In genomic region chr7:45713396-45713795, GRCm38 (mm10) we compare ENCODE assay signal across 14 mouse cellular contexts. TPM values are rescaled to one million over a fixed set of nuclear protein-coding genes. Genes with fewer than 3 reads are reported as not detected.
DNase-seq lines count a peak whose midpoint lies in the region; ATAC-seq and TF ChIP-seq lines count a peak whose summit lies in the region.
"Had no signal": no experiment of that assay in that cellular context is flagged by ENCODE, and none has a peak within 500 bp of the region (broad histone marks: within the 10 kb centered on the region; RNA-seq: fewer than 3 reads in every experiment).

No protein-coding gene starts in this region.

- no peak for TF ChIP-seq CTCF in heart, postnatal 0 days (IDR thresholded peaks at IDR 0.05; ENCODE audit: low read depth)
- no peak for TF ChIP-seq CTCF in lung, postnatal 0 days (IDR thresholded peaks at IDR 0.05)

- peak; percentile 4 for DNase-seq in heart, postnatal 0 days (ENCODE audit: low spot score)
- DNase-seq in heart, adult 8-10 months (ENCODE audit: low spot score), result no peak
- DNase-seq in lung, postnatal 0 days (ENCODE audit: low spot score), result no peak
- no peak for DNase-seq in lung, postnatal 36 days
- DNase-seq in intestine, embryonic 14.5 days (ENCODE audit: low spot score), result no peak
- DNase-seq in MN1 (ENCODE audit: low spot score), result no peak
- DNase-seq: forebrain, postnatal 0 days had no signal

- H3K9ac ChIP-seq in heart, postnatal 0 days (replicated peaks; ENCODE audit: low read depth, low read length), result no peak overlapping the region
- no peak overlapping the region for H3K9ac ChIP-seq in lung, postnatal 0 days (replicated peaks; ENCODE audit: low read depth)
- 0 out of 2 replicates have a peak overlapping the region, but pooled peaks have one; percentile 1 for H3K9ac ChIP-seq in intestine, embryonic 14.5 days (ENCODE audit: low read length)
- H3K9ac ChIP-seq in stomach, embryonic 14.5 days (replicated peaks; ENCODE audit: low read depth, low read length), result no peak overlapping the region
- H3K9ac ChIP-seq: forebrain, postnatal 0 days had no signal

- peaks cover 32% of the 10 kb centered on the region for H3K4me1 ChIP-seq in heart, postnatal 0 days (ENCODE audit: control insufficient read depth, insufficient read depth)
- H3K4me1 ChIP-seq in lung, postnatal 0 days (ENCODE audit: insufficient read depth, low read depth, low read length), result peaks cover 19% of the 10 kb centered on the region
- H3K4me1 ChIP-seq in intestine, embryonic 14.5 days (replicated peaks; ENCODE audit: control insufficient read depth, insufficient read depth, low read length), result peaks cover 28% of the 10 kb centered on the region
- peaks cover 40% of the 10 kb centered on the region for H3K4me1 ChIP-seq in stomach, embryonic 14.5 days (ENCODE audit: control insufficient read depth, insufficient read depth, low read length)

- no peak overlapping the region for H3K27ac ChIP-seq in heart, postnatal 0 days (ENCODE audit: low read depth)
- H3K27ac ChIP-seq in lung, postnatal 0 days (ENCODE audit: low read length), result 0 out of 2 replicates have a peak overlapping the region, but pooled peaks have one; percentile 11
- H3K27ac ChIP-seq in intestine, embryonic 14.5 days (ENCODE audit: low read depth), result peak overlapping the region; percentile 82; the same call in 1 of the 2 replicates
- H3K27ac ChIP-seq in stomach, embryonic 14.5 days (ENCODE audit: low read length), result peak overlapping the region; percentile 18; the same call in 1 of the 2 replicates
- H3K27ac ChIP-seq: hindbrain, embryonic 10.5 days had no signal

- TF ChIP-seq EP300 in heart, postnatal 0 days (IDR thresholded peaks at IDR 0.05; ENCODE audit: low read depth), result no peak
- TF ChIP-seq EP300 in lung, postnatal 0 days (IDR thresholded peaks at IDR 0.05), result no peak

- peaks cover 42% of the 10 kb centered on the region for H3K36me3 ChIP-seq in heart, postnatal 0 days (replicated peaks; ENCODE audit: control insufficient read depth, insufficient read depth, low read length)
- H3K36me3 ChIP-seq in lung, postnatal 0 days (ENCODE audit: insufficient read depth, low read length), result peaks cover 17% of the 10 kb centered on the region
- peaks cover 43% of the 10 kb centered on the region for H3K36me3 ChIP-seq in intestine, embryonic 14.5 days (ENCODE audit: control insufficient read depth, insufficient read depth, low read length)
- peaks cover 41% of the 10 kb centered on the region for H3K36me3 ChIP-seq in stomach, embryonic 14.5 days (ENCODE audit: control insufficient read depth, insufficient read depth, low read length)

- ATAC-seq in heart, postnatal 0 days (ENCODE audit: insufficient read depth, low read depth), result no peak
- no peak for ATAC-seq in lung, postnatal 0 days
- ATAC-seq in intestine, embryonic 14.5 days (replicated peaks; ENCODE audit: low FRiP score, low TSS enrichment, low read depth), result no peak
- ATAC-seq in stomach, embryonic 14.5 days (ENCODE audit: insufficient number of reproducible peaks, insufficient read depth, low FRiP score, low read depth), result no peak
- ATAC-seq: forebrain, postnatal 0 days; midbrain, embryonic 16.5 days had no signal

- no peak overlapping the region for H3K4me2 ChIP-seq in heart, postnatal 0 days (ENCODE audit: low read depth, low read length)
- no peak overlapping the region for H3K4me2 ChIP-seq in lung, postnatal 0 days (replicated peaks; ENCODE audit: low read depth, low read length)
- peak overlapping the region; percentile 82; the same call in 1 of the 2 replicates for H3K4me2 ChIP-seq in intestine, embryonic 14.5 days (ENCODE audit: low read length)
- H3K4me2 ChIP-seq in stomach, embryonic 14.5 days (replicated peaks; ENCODE audit: low read depth, low read length), result peak overlapping the region; percentile 87; the same call in 1 of the 2 replicates

- no peak overlapping the region for H3K4me3 ChIP-seq in heart, postnatal 0 days (ENCODE audit: low read depth, low read length)
- H3K4me3 ChIP-seq in lung, postnatal 0 days (ENCODE audit: low read depth, low read length), result no peak overlapping the region
- H3K4me3 ChIP-seq in intestine, embryonic 14.5 days (ENCODE audit: low read depth, low read length), result 0 out of 2 replicates have a peak overlapping the region, but pooled peaks have one; percentile 69
- no peak overlapping the region for H3K4me3 ChIP-seq in stomach, embryonic 14.5 days (ENCODE audit: low read depth, low read length)

- H3K9me3 ChIP-seq in heart, postnatal 0 days (replicated peaks; ENCODE audit: control insufficient read depth, low read length), result no peaks in the 10 kb centered on the region
- H3K9me3 ChIP-seq in lung, postnatal 0 days (ENCODE audit: low read length), result no peaks in the 10 kb centered on the region
- no peaks in the 10 kb centered on the region for H3K9me3 ChIP-seq in intestine, embryonic 14.5 days (ENCODE audit: control insufficient read depth, low read length)
- no peaks in the 10 kb centered on the region for H3K9me3 ChIP-seq in stomach, embryonic 14.5 days (ENCODE audit: control insufficient read depth, low read depth, low read length)
- H3K9me3 ChIP-seq: hindbrain, embryonic 10.5 days had no signal

- no peaks in the 10 kb centered on the region for H3K27me3 ChIP-seq in heart, postnatal 0 days (ENCODE audit: control insufficient read depth, insufficient read depth, low read length)
- H3K27me3 ChIP-seq in lung, postnatal 0 days (replicated peaks; ENCODE audit: insufficient read depth, low read length), result no peaks in the 10 kb centered on the region
- H3K27me3 ChIP-seq in intestine, embryonic 14.5 days (replicated peaks; ENCODE audit: control insufficient read depth, insufficient read depth, low read length), result no peaks in the 10 kb centered on the region
- no peaks in the 10 kb centered on the region for H3K27me3 ChIP-seq in stomach, embryonic 14.5 days (ENCODE audit: control insufficient read depth, insufficient read depth, low read length)

- WGBS in heart, postnatal 0 days, result 88% methylated on average over 16 of the region's 16 CpGs
- 90% methylated on average over 16 of the region's 16 CpGs for WGBS in lung, postnatal 0 days
- 95% methylated on average over 16 of the region's 16 CpGs for WGBS in intestine, embryonic 14.5 days
- 92% methylated on average over 16 of the region's 16 CpGs for WGBS in stomach, embryonic 14.5 days

RNA-seq across cellular contexts. Expression of gene Rpl18, which starts 1.9 kb away (rescaled TPM):
- 1,259 and 1,310 TPM in 2 replicates for total RNA-seq in heart, postnatal 0 days (2014; rRNA removed; ENCODE audit: low replicate concordance)
- polyA plus RNA-seq in heart, postnatal 0 days (2015; fragmentation: Nextera tagmentation; extraction: Ambion mirVana), result 479 and 486 TPM in 2 replicates
- total RNA-seq in heart, adult 8-10 months (2022), result 100 to 1,000 TPM; 552 to 697 (median 598) TPM
- polyA plus RNA-seq in lung, postnatal 0 days (2015; fragmentation: Nextera tagmentation; extraction: Ambion mirVana), result 720 and 782 TPM in 2 replicates
- polyA plus RNA-seq in intestine, embryonic 14.5 days (2014; fragmentation: Nextera tagmentation; extraction: Ambion mirVana), result 1,434 and 1,450 TPM in 2 replicates
- polyA plus RNA-seq in stomach, embryonic 14.5 days (2014; fragmentation: Nextera tagmentation; extraction: Ambion mirVana), result 1,227 and 1,272 TPM in 2 replicates

RNA-seq across cellular contexts. Expression of gene Sphk2, which starts 4.4 kb away (rescaled TPM):
- 19.5 and 23.3 TPM in 2 replicates for total RNA-seq in heart, postnatal 0 days (2014; rRNA removed; ENCODE audit: low replicate concordance)
- polyA plus RNA-seq in heart, postnatal 0 days (2015; fragmentation: Nextera tagmentation; extraction: Ambion mirVana), result 11.1 and 11.4 TPM in 2 replicates
- 10 to 100 TPM; 15.3 to 19.3 (median 18.4) TPM for total RNA-seq in heart, adult 8-10 months (2022)
- 17.9 and 18.2 TPM in 2 replicates for polyA plus RNA-seq in lung, postnatal 0 days (2015; fragmentation: Nextera tagmentation; extraction: Ambion mirVana)
- 27.3 and 28.1 TPM in 2 replicates for polyA plus RNA-seq in intestine, embryonic 14.5 days (2014; fragmentation: Nextera tagmentation; extraction: Ambion mirVana)
- polyA plus RNA-seq in stomach, embryonic 14.5 days (2014; fragmentation: Nextera tagmentation; extraction: Ambion mirVana), result 24.4 TPM in 2 replicates

RNA-seq across cellular contexts. Expression of gene Fam83e, which starts 7.6 kb away (rescaled TPM):
- total RNA-seq in heart, postnatal 0 days (2014; rRNA removed; ENCODE audit: low replicate concordance), result not detected in 2 replicates
- polyA plus RNA-seq in heart, postnatal 0 days (2015; fragmentation: Nextera tagmentation; extraction: Ambion mirVana), result 0.07 and 0.26 TPM in 2 replicates
- total RNA-seq in heart, adult 8-10 months (2022), result under 1 TPM; 0.19 to 0.55 (median 0.44) TPM
- polyA plus RNA-seq in lung, postnatal 0 days (2015; fragmentation: Nextera tagmentation; extraction: Ambion mirVana), result 1.7 and 2.3 TPM in 2 replicates
- 4.1 and 5.8 TPM in 2 replicates for polyA plus RNA-seq in intestine, embryonic 14.5 days (2014; fragmentation: Nextera tagmentation; extraction: Ambion mirVana)
- polyA plus RNA-seq in stomach, embryonic 14.5 days (2014; fragmentation: Nextera tagmentation; extraction: Ambion mirVana), result 3.1 and 4.1 TPM in 2 replicates
- polyA plus RNA-seq: forebrain, postnatal 0 days had no signal

RNA-seq across cellular contexts. Expression of gene Dbp, which starts 8.5 kb away (rescaled TPM):
- total RNA-seq in heart, postnatal 0 days (2014; rRNA removed; ENCODE audit: low replicate concordance), result 29.3 and 37.4 TPM in 2 replicates
- 21.9 and 24.9 TPM in 2 replicates for polyA plus RNA-seq in heart, postnatal 0 days (2015; fragmentation: Nextera tagmentation; extraction: Ambion mirVana)
- total RNA-seq in heart, adult 8-10 months (2022), result 100 to 1,000 TPM in 3 of 4 experiments, 10 to 100 TPM in 1; 72.2 to 183 (median 152) TPM
- polyA plus RNA-seq in lung, postnatal 0 days (2015; fragmentation: Nextera tagmentation; extraction: Ambion mirVana), result 6.8 and 9.4 TPM in 2 replicates
- 3.7 and 4.0 TPM in 2 replicates for polyA plus RNA-seq in intestine, embryonic 14.5 days (2014; fragmentation: Nextera tagmentation; extraction: Ambion mirVana)
- 6.4 and 6.7 TPM in 2 replicates for polyA plus RNA-seq in stomach, embryonic 14.5 days (2014; fragmentation: Nextera tagmentation; extraction: Ambion mirVana)

RNA-seq across cellular contexts. Expression of gene Spaca4, which starts 12.2 kb away (rescaled TPM):
- total RNA-seq in heart, postnatal 0 days (2014; rRNA removed; ENCODE audit: low replicate concordance), result not detected in 2 replicates
- not detected in 2 replicates for polyA plus RNA-seq in heart, postnatal 0 days (2015; fragmentation: Nextera tagmentation; extraction: Ambion mirVana)
- total RNA-seq in heart, adult 8-10 months (2022), result not detected
- not detected in 2 replicates for polyA plus RNA-seq in lung, postnatal 0 days (2015; fragmentation: Nextera tagmentation; extraction: Ambion mirVana)
- polyA plus RNA-seq in intestine, embryonic 14.5 days (2014; fragmentation: Nextera tagmentation; extraction: Ambion mirVana), result 0.45 TPM in 1 of 2 replicates, not detected in the other
- 0.38 TPM in 1 of 2 replicates, not detected in the other for polyA plus RNA-seq in stomach, embryonic 14.5 days (2014; fragmentation: Nextera tagmentation; extraction: Ambion mirVana)
- total RNA-seq: forebrain, postnatal 0 days; left cerebral cortex, postnatal 14 days; neutrophil, adult 5-6 weeks had no signal
- polyA plus RNA-seq: embryonic facial prominence, embryonic 14.5 days; forebrain, postnatal 0 days; hindbrain, embryonic 10.5 days; lung, embryonic 16.5 days; midbrain, embryonic 16.5 days had no signal

Comparison
In these comparisons a context has a peak if more than half of its experiments do, and no peak if none do; other contexts are left out.
1. H3K4me2 ChIP-seq: peak in intestine, embryonic 14.5 days (single experiment) and stomach, embryonic 14.5 days (single experiment); none in heart, postnatal 0 days (single experiment) and lung, postnatal 0 days (single experiment).